Mouse (Mus musculus) urinary bladder, adult 2 months (tissue): ENCODE data around the gene Zbtb8b. TPM values are rescaled to one million over a fixed set of nuclear protein-coding genes. Genes with fewer than 3 reads are reported as not detected.

Experiments used
- DNase-seq: peaks from one replicate; pipeline ENCODE4 v3.0.0; 2022; ENCODE audit warnings: low spot score
- polyA plus RNA-seq: library from polyadenylated mRNA; depleted of rRNA; stranded (reverse); fragments of >200 nt; gene quantifications from 2 replicates; pipeline ENCODE4 v1.2.3, GENCODE M21; 2012; rRNA removed

Gene Zbtb8b
- polyA plus RNA-seq, 1 experiment, result 3.0 TPM

GRCm38 (mm10) chr4:129376961-129377545 is 63.6 kb downstream of the Zbtb8b start:
- DNase-seq, result no peak

DNA sequence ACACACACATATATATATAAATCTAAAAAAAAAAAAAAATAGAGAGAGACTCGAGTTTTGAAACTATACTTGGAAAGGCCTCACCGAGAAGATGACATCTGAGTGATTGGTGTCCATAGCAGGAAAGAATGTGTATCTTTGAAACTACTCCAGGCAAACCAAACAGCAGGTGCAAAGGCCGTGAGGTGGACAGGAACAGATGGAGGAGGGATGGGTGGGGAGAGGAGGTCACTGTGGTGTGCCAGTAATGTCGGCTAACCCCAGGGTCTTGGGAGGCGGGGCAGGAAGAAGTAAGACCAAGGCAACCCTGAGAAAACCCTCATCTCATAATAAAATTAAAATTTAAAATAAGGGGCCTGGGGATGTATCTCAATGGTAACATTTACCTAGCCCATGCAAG is 64.8 kb downstream of the Zbtb8b start:
- DNase-seq, result no peak

Other genes starting within 250 kb of the Zbtb8b start
- 29.7 and 32.1 TPM in 2 replicates for gene C77080, start 179.4 kb downstream of the Zbtb8b start, polyA plus RNA-seq
- 3.1 and 4.0 TPM in 2 replicates for gene Sync, start 153.2 kb downstream of the Zbtb8b start, polyA plus RNA-seq
- 65.1 and 72.2 TPM in 2 replicates for gene Rbbp4, start 105.5 kb downstream of the Zbtb8b start, polyA plus RNA-seq
- 45.4 and 52.6 TPM in 2 replicates for gene Zbtb8os, start 105.2 kb downstream of the Zbtb8b start, polyA plus RNA-seq
- 18.7 and 21.0 TPM in 2 replicates for gene Zbtb8a, start 62.7 kb downstream of the Zbtb8b start, polyA plus RNA-seq
- 15.0 and 27.5 TPM in 2 replicates for gene Bsdc1, start 20.7 kb upstream of the Zbtb8b start, polyA plus RNA-seq
- 0.15 TPM in 1 of 2 replicates, not detected in the other for gene Tssk3, start 50.2 kb upstream of the Zbtb8b start, polyA plus RNA-seq
- 0.73 and 0.94 TPM in 2 replicates for gene Fam229a, start 50.3 kb upstream of the Zbtb8b start, polyA plus RNA-seq
- gene Marcksl1, start 72.7 kb upstream of the Zbtb8b start, polyA plus RNA-seq, result 151 and 161 TPM in 2 replicates
- 101 and 112 TPM in 2 replicates for gene Hdac1, start 101.9 kb upstream of the Zbtb8b start, polyA plus RNA-seq
- 2.9 and 3.7 TPM in 2 replicates for gene Lck, start 132.8 kb upstream of the Zbtb8b start, polyA plus RNA-seq
- gene Fam167b, start 137.7 kb upstream of the Zbtb8b start, polyA plus RNA-seq, result 4.0 and 4.7 TPM in 2 replicates
- 246 and 264 TPM in 2 replicates for gene Eif3i, start 159.8 kb upstream of the Zbtb8b start, polyA plus RNA-seq
- 159 and 183 TPM in 2 replicates for gene Tmem234, start 159.8 kb upstream of the Zbtb8b start, polyA plus RNA-seq
- gene Dcdc2b, start 173.4 kb upstream of the Zbtb8b start, polyA plus RNA-seq, result 5.6 and 7.6 TPM in 2 replicates
- gene Iqcc, start 178.2 kb upstream of the Zbtb8b start, polyA plus RNA-seq, result 29.4 and 32.6 TPM in 2 replicates
- gene Ccdc28b, start 183.1 kb upstream of the Zbtb8b start, polyA plus RNA-seq, result 48.4 and 49.4 TPM in 2 replicates
- gene Txlna, start 200.2 kb upstream of the Zbtb8b start, polyA plus RNA-seq, result 29.9 and 30.0 TPM in 2 replicates
- 35.8 and 37.8 TPM in 2 replicates for gene Kpna6, start 231.9 kb upstream of the Zbtb8b start, polyA plus RNA-seq